Mouse (Mus musculus) CH12.LX (cell line): ENCODE results near the gene Slc39a9.

Experiments
- CTCF ChIP-seq, 2 experiments: IDR thresholded peaks in 1 of 2; conservative IDR thresholded peaks in 1 of 2; 2 replicates each; pipeline ENCODE4 v1.5.1; 2011 to 2012; ENCODE audit warnings: low read depth in 2 of 2, low read length in 2 of 2, improper control_type of control experiment in 1 of 2, inconsistent platforms in 1 of 2, mild to moderate bottlenecking in 1 of 2, moderate library complexity in 1 of 2
- HCFC1 ChIP-seq: IDR thresholded peaks from 2 replicates; pipeline ENCODE4 v1.6.1; 2012; ENCODE audit warnings: low read depth, mild to moderate bottlenecking, inconsistent platforms, low read length, improper control_type of control experiment
- MAFK ChIP-seq: IDR thresholded peaks from 2 replicates; pipeline ENCODE4 v1.6.1; 2011; ENCODE audit warnings: low read length, improper control_type of control experiment; ENCODE audit not compliant: insufficient replicate concordance
- MAZ ChIP-seq: IDR thresholded peaks from 2 replicates; pipeline ENCODE4 v1.6.1; 2012; ENCODE audit warnings: low read depth, mild to moderate bottlenecking, inconsistent platforms, low read length, improper control_type of control experiment, moderate library complexity
- PAX5 ChIP-seq: IDR thresholded peaks from 2 replicates; pipeline ENCODE4 v1.6.1; 2012; ENCODE audit warnings: low read length, inconsistent platforms, mixed read lengths
- POLR2A ChIP-seq: IDR thresholded peaks from 2 replicates; pipeline ENCODE4 v1.6.1; 2011; ENCODE audit warnings: low read depth, mild to moderate bottlenecking, improper control_type of control experiment, low read length
- RCOR1 ChIP-seq: conservative IDR thresholded peaks from 2 replicates; pipeline ENCODE4 v1.6.1; 2012; ENCODE audit warnings: low read depth, mild to moderate bottlenecking, inconsistent platforms, low read length, improper control_type of control experiment
- TBP ChIP-seq: conservative IDR thresholded peaks from 2 replicates; pipeline ENCODE4 v1.6.1; 2011; ENCODE audit warnings: low read depth, low read length, improper control_type of control experiment
- TCF12 ChIP-seq: IDR thresholded peaks from 2 replicates; pipeline ENCODE4 v1.6.1; 2014; ENCODE audit warnings: low read depth, mild to moderate bottlenecking, inconsistent platforms, low read length, improper control_type of control experiment
- USF1 ChIP-seq: IDR thresholded peaks from 2 replicates; pipeline ENCODE4 v1.6.1; 2014; ENCODE audit warnings: low read depth, mild to moderate bottlenecking, inconsistent platforms, low read length, improper control_type of control experiment
- USF2 ChIP-seq: conservative IDR thresholded peaks from 2 replicates; pipeline ENCODE4 v1.6.1; 2011; ENCODE audit warnings: low read depth, low read length, improper control_type of control experiment
- ZC3H11A ChIP-seq: IDR thresholded peaks from 2 replicates; pipeline ENCODE4 v1.6.1; 2012; ENCODE audit warnings: low read depth, mild to moderate bottlenecking, inconsistent platforms, low read length, improper control_type of control experiment
- ZMIZ1 ChIP-seq: IDR thresholded peaks from 2 replicates; pipeline ENCODE4 v1.6.1; 2012; ENCODE audit warnings: low read depth, mild to moderate bottlenecking, inconsistent platforms, low read length, improper control_type of control experiment

- TF ChIP-seq CTCF (conservative IDR thresholded peaks at IDR 0.05 in 1 of 2, IDR thresholded peaks at IDR 0.05 in 1 of 2; ENCODE audit: low read depth in 2 of 2, low read length in 2 of 2), result no peak
- TF ChIP-seq RCOR1, result no peak
- no peak for TF ChIP-seq POLR2A
- TF ChIP-seq USF2, result no peak
- no peak for TF ChIP-seq ZC3H11A
- no peak for TF ChIP-seq TCF12
- TF ChIP-seq MAFK, result no peak
- no peak for TF ChIP-seq ZMIZ1
- no peak for TF ChIP-seq TBP
- TF ChIP-seq HCFC1, result no peak
- no peak for TF ChIP-seq MAZ
- TF ChIP-seq USF1, result no peak
- TF ChIP-seq PAX5, result no peak
These were observed 24.7 kb downstream of the Slc39a9 start for GRCm38 (mm10) chr12:80668391-80668790.
